Mouse (Mus musculus) neural tube, embryonic 15.5 days (tissue): ENCODE measurements around the gene Shmt2. TPM values are rescaled to one million over a fixed set of nuclear protein-coding genes. Genes with fewer than 3 reads are reported as not detected.

Source experiments
- ATAC-seq: fragments of 200-750 bp; cut with Nextera tagmentation; 2 replicates; pipeline ENCODE4 v1.8.0; 2017; ENCODE audit warnings: mild to moderate bottlenecking, moderate TSS enrichment, moderate library complexity; ENCODE audit not compliant: low FRiP score
- H3K27ac ChIP-seq: fragments of 300-500 bp; sonication (generic); replicated peaks from 2 replicates; pipeline ENCODE4 v1.5.1; 2015; ENCODE audit warnings: mild to moderate bottlenecking, inconsistent platforms
- H3K27me3 ChIP-seq: fragments of 300-500 bp; sonication (generic); replicated peaks from 2 replicates; pipeline ENCODE4 v1.6.1; 2015; ENCODE audit warnings: inconsistent platforms
- H3K36me3 ChIP-seq: fragments of 300-500 bp; sonication (generic); 2 replicates; pipeline ENCODE4 v1.6.1; 2015; ENCODE audit warnings: inconsistent platforms
- H3K4me1 ChIP-seq: fragments of 300-500 bp; sonication (generic); 2 replicates; pipeline ENCODE4 v1.6.1; 2015; ENCODE audit warnings: inconsistent platforms
- H3K4me2 ChIP-seq: fragments of 300-500 bp; sonication (generic); 2 replicates; pipeline ENCODE4 v1.6.1; 2015; ENCODE audit warnings: inconsistent platforms, mild to moderate bottlenecking, moderate library complexity
- H3K4me3 ChIP-seq: fragments of 300-500 bp; sonication (generic); replicated peaks from 2 replicates; pipeline ENCODE4 v1.5.1; 2015; ENCODE audit warnings: mild to moderate bottlenecking, inconsistent platforms
- H3K9ac ChIP-seq: fragments of 300-500 bp; sonication (generic); replicated peaks from 2 replicates; pipeline ENCODE4 v1.6.1; 2015; ENCODE audit warnings: mild to moderate bottlenecking, inconsistent platforms
- H3K9me3 ChIP-seq: fragments of 300-500 bp; sonication (generic); replicated peaks from 2 replicates; pipeline ENCODE4 v1.6.1; 2016; ENCODE audit warnings: inconsistent platforms
- WGBS: fragments of 180-500 bp; shearing (Covaris S2); methylation state at CpG from one replicate; pipeline ENCODE4 v1.1.7; 2015; ENCODE audit warnings: mixed read lengths; 5-methylcytosine and 5-hydroxymethylcytosine counted together
- polyA plus RNA-seq: library from polyadenylated mRNA; unstranded; fragments of >200 nt; fragmentation: Nextera tagmentation; extraction: Ambion mirVana; gene quantifications from 2 replicates; pipeline ENCODE4 v1.2.1, GENCODE M21; 2015

Shmt2 gene
- polyA plus RNA-seq, 1 experiment from 2014 or later = 50.4 TPM

DNA sequence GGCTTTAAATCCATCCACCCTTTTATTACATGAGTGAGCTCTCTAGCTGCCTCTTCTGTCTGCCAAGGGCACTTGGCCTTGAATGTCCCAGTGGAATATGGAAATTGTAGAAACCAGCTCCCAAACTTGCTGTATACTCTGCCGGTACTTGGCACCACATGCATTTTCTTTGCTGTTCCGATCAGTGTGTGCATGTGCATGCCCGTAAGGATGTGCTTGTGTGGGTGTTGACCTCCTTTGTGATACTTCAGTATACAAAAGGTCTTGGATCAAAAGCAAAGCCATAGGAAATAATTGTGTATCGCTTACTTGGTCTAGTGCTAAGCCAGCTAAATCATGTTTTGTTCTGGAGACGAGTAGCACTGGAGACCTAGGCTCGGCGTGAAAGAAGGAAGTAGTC lies 33.4 kb downstream of the Shmt2 start:
- Histone ChIP-seq H3K36me3 (peaks cover 66% of the 10 kb centered on the region), H3K9ac (0 out of 2 replicates have a peak overlapping the region, but pooled peaks have one; percentile 7)
- ATAC-seq = no peak

GRCm38 (mm10) chr10:127485235-127485634 lies 37.0 kb downstream of the Shmt2 start:
- Histone ChIP-seq H3K4me1 (peaks cover 23% of the 10 kb centered on the region), H3K4me2 (no peak overlapping the region), H3K4me3 (no peak overlapping the region), H3K27ac (no peak overlapping the region), H3K36me3 (peaks cover 66% of the 10 kb centered on the region), H3K9me3 (no peaks in the 10 kb centered on the region), H3K9ac (no peak overlapping the region), H3K27me3 (no peaks in the 10 kb centered on the region)
- 89% methylated on average over 10 of the region's 10 CpGs for WGBS
- no peak for ATAC-seq

More for the DNA sequence above, 33.4 kb downstream of the Shmt2 start:
- H3K4me1 ChIP-seq = peaks cover 33% of the 10 kb centered on the region
- 75% methylated on average over 7 of the region's 7 CpGs for WGBS
- no peaks in the 10 kb centered on the region for H3K27me3 ChIP-seq
- no peak overlapping the region for H3K4me2 ChIP-seq
- H3K27ac ChIP-seq = no peak overlapping the region; the same call in 1 of the 2 replicates
- no peak overlapping the region for H3K4me3 ChIP-seq
- H3K9me3 ChIP-seq = no peaks in the 10 kb centered on the region

DNA sequence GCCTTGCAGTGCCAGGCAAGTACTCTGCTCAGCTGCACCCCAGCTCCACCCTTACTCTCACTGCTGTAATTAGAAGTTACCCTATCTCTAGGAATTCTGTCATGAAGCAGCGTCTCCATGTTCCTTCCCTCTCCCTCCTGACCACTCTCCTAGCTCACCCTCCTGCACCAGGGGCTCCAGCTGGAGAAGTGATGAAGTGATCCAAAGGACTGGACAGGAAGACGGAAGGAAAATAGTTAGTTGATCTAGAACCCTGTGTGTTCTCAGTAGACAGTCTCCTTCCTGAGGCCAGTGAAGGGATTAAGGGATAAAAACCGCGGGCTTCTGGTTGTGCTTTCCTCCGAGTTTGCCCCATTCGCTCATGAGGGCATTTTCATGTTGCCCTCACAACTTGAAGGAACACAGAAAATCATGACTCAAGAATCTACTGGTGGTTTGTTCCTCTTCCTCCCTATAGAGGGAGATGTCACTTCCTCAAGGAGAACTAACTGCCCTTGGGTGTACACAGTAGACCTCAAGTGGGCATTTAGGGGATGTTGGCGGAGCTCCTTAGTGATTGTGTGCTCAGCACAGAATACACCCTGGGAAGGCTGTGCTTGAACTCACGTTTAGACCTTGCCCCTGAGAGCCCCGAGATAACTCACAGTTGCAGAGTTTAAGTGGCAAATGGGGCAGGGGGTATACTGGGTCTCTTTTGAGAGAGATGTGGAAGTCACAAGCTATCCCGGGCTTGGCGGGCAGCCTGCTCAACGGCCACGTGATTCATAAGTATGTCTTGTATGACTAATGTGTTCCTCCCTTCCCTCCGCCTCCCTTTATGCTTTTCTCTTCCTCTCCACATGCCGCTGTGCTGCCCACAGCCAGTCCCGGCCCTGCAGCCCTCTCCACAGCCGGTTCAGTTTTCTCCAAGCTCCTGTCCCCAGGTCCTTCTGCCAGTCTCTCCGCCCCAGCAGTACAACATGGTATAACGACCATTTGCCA lies 41.1 kb downstream of the Shmt2 start:
- no peaks in the 10 kb centered on the region for H3K9me3 ChIP-seq
- H3K4me3 ChIP-seq = no peak overlapping the region
- H3K27ac ChIP-seq = no peak overlapping the region
- ATAC-seq = no peak
- H3K36me3 ChIP-seq = peaks cover 55% of the 10 kb centered on the region
- no peak overlapping the region for H3K4me2 ChIP-seq
- no peak overlapping the region for H3K9ac ChIP-seq
- H3K4me1 ChIP-seq = no peaks in the 10 kb centered on the region
- 87% methylated on average over 19 of the region's 19 CpGs for WGBS
- no peaks in the 10 kb centered on the region for H3K27me3 ChIP-seq

GRCm38 (mm10) chr10:127479131-127479530 lies 43.1 kb downstream of the Shmt2 start:
- no peak overlapping the region for H3K4me2 ChIP-seq
- H3K9me3 ChIP-seq = no peaks in the 10 kb centered on the region
- WGBS = 95% methylated on average over 4 of the region's 4 CpGs
- no peaks in the 10 kb centered on the region for H3K4me1 ChIP-seq
- ATAC-seq = peak; percentile 38; the same call in 1 of the 2 replicates
- no peak overlapping the region for H3K9ac ChIP-seq
- H3K4me3 ChIP-seq = no peak overlapping the region
- H3K27me3 ChIP-seq = no peaks in the 10 kb centered on the region
- H3K27ac ChIP-seq = no peak overlapping the region
- peaks cover 46% of the 10 kb centered on the region for H3K36me3 ChIP-seq

DNA sequence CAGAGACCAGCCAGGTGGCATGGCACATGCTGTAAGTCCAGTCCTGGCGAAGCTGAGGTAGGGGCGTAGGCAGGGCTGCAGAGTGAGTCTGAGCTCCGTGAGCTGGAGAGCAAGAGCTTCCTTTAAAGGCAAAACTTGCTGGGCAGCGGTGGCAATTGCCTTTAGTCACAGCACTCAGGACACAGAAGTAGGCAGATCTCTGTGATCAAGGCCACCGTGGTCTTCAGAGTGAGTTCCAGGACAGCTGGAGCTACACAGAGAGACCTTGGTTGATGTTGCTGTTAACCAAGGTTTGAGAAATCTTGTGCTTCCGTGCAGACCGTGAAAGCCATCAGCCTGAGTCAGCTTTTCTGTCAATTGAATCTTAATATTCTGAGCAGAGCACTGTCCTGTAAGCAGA lies 44.9 kb downstream of the Shmt2 start:
- H3K4me3 ChIP-seq = no peak overlapping the region
- no peaks in the 10 kb centered on the region for H3K27me3 ChIP-seq
- H3K9ac ChIP-seq = no peak overlapping the region
- no peak overlapping the region for H3K27ac ChIP-seq
- H3K9me3 ChIP-seq = no peaks in the 10 kb centered on the region
- H3K4me1 ChIP-seq = no peaks in the 10 kb centered on the region
- peaks cover 46% of the 10 kb centered on the region for H3K36me3 ChIP-seq
- 87% methylated on average over 7 of the region's 7 CpGs for WGBS
- no peak for ATAC-seq
- H3K4me2 ChIP-seq = no peak overlapping the region

GRCm38 (mm10) chr10:127476541-127476940 lies 45.7 kb downstream of the Shmt2 start:
- ATAC-seq = no peak
- Histone ChIP-seq H3K4me3 (no peak overlapping the region), H3K27me3 (no peaks in the 10 kb centered on the region), H3K4me2 (no peak overlapping the region), H3K36me3 (peaks cover 48% of the 10 kb centered on the region), H3K4me1 (no peaks in the 10 kb centered on the region), H3K27ac (no peak overlapping the region), H3K9me3 (no peaks in the 10 kb centered on the region), H3K9ac (no peak overlapping the region)
- 77% methylated on average over 3 of the region's 3 CpGs for WGBS

DNA sequence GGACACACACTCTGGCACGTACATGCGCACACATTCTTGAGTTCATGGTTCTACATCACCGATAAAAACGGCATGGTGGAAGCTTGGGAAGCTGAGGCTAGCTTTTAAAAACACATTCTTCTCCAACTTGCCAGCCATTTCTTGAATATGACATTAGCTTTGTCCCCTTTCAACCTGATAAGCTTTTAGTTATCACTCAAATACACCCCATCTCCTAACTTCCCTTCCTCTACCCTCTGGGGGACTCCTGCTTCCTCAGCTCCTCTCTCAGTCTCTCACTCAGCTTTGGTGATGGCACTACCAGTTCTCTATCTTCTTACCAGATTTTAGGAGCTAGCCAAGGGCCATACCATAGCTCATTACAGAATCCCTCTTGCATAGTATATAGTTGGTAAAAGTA lies 47.1 kb downstream of the Shmt2 start:
- Histone ChIP-seq H3K9ac (no peak overlapping the region), H3K4me3 (no peak overlapping the region), H3K36me3 (peaks cover 42% of the 10 kb centered on the region), H3K9me3 (no peaks in the 10 kb centered on the region), H3K4me1 (no peaks in the 10 kb centered on the region), H3K4me2 (no peak overlapping the region), H3K27me3 (no peaks in the 10 kb centered on the region), H3K27ac (no peak overlapping the region)
- ATAC-seq = no peak
- WGBS = over 99% methylated on average over 4 of the region's 4 CpGs

DNA sequence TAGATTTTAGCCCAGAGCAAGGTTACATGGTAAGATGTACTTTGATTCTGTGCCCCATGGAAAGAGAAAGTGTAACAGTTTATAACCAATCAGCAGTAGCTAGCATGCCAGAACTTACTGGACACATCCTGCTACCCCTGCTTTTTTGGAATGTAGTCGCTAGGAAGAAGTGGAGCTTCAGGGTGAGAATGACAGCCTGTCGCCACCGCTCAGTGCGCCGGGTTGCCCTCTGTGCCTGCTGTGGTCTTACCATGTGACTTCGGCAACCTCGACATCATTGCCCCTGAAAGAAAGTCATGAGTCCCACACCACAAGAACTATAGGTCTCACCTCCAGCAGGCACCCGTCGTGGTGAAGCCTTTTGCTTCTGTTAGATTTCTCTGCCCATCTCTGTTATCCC lies 49.5 kb downstream of the Shmt2 start:
- Histone ChIP-seq H3K27me3 (no peaks in the 10 kb centered on the region), H3K4me2 (no peak overlapping the region), H3K4me1 (no peaks in the 10 kb centered on the region), H3K27ac (no peak overlapping the region), H3K9me3 (no peaks in the 10 kb centered on the region), H3K9ac (no peak overlapping the region), H3K36me3 (peaks cover 59% of the 10 kb centered on the region), H3K4me3 (no peak overlapping the region)
- 86% methylated on average over 9 of the region's 9 CpGs for WGBS
- ATAC-seq = no peak

DNA sequence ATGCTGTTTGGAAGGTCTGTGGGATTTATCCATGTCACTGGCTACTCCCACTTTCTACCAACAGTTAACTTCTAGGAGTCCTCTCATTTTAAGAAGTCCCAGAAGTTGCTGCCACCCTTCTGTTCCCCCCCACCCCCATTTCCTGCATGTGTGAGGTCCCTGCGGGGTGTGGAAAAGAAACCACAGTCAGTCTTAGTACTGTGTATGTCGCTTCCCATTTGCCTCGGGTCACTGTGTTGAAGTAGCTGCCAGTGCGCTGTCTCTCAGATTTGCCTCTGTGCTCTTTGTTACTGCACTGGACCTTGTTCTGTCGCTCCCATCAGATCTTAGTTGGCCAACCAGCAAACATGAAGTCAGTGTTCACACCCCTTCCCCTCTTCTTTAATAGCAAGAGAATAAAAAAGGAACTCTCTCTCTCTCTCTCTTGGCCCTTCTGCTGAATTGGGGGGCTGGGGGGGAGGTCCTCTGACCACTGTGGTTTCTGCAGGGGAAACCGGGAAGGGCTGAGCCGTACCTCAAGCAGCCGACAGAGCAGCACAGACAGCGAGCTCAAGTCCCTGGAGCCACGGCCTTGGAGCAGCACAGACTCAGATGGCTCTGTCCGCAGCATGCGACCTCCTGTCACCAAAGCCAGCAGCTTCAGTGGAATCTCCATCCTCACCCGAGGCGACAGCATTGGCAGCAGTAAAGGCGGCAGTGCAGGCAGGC lies 50.8 kb downstream of the Shmt2 start:
- H3K4me1 ChIP-seq = no peaks in the 10 kb centered on the region
- no peak overlapping the region for H3K4me3 ChIP-seq
- peaks cover 48% of the 10 kb centered on the region for H3K36me3 ChIP-seq
- no peak overlapping the region for H3K4me2 ChIP-seq
- no peak overlapping the region for H3K9ac ChIP-seq
- no peak for ATAC-seq
- H3K9me3 ChIP-seq = no peaks in the 10 kb centered on the region
- H3K27ac ChIP-seq = no peak overlapping the region
- H3K27me3 ChIP-seq = no peaks in the 10 kb centered on the region
- 82% methylated on average over 15 of the region's 15 CpGs for whole genome bisulfite sequencing

Other genes starting within 250 kb of the Shmt2 start
- 16.4 and 18.3 TPM in 2 replicates for gene Mbd6, start 233.4 kb downstream of the Shmt2 start, polyA plus RNA-seq
- 108 and 115 TPM in 2 replicates for gene Mars, start 210.7 kb downstream of the Shmt2 start, polyA plus RNA-seq
- 0.88 and 13.1 TPM in 2 replicates for gene Arhgap9, start 200.5 kb downstream of the Shmt2 start, polyA plus RNA-seq
- gene Gli1, start 180.5 kb downstream of the Shmt2 start, polyA plus RNA-seq = 1.8 and 2.7 TPM in 2 replicates
- gene Inhbe, start 168.0 kb downstream of the Shmt2 start, polyA plus RNA-seq = 0.03 TPM in 1 of 2 replicates, not detected in the other
- not detected in 2 replicates for gene Inhbc, start 152.0 kb downstream of the Shmt2 start, polyA plus RNA-seq
- 30.7 and 34.5 TPM in 2 replicates for gene R3hdm2, start 142.1 kb downstream of the Shmt2 start, polyA plus RNA-seq
- 1.9 and 2.9 TPM in 2 replicates for gene Stac3, start 20.8 kb downstream of the Shmt2 start, polyA plus RNA-seq
- gene Ndufa4l2, start 7.5 kb downstream of the Shmt2 start, polyA plus RNA-seq = 17.8 and 22.5 TPM in 2 replicates
- 80.4 and 102 TPM in 2 replicates for gene Nxph4, start 12.1 kb upstream of the Shmt2 start, polyA plus RNA-seq
- gene Lrp1, start 98.7 kb upstream of the Shmt2 start, polyA plus RNA-seq = 102 and 108 TPM in 2 replicates
- 5.0 and 11.5 TPM in 2 replicates for gene Stat6, start 120.5 kb upstream of the Shmt2 start, polyA plus RNA-seq
- 3.4 and 4.7 TPM in 2 replicates for gene Nemp1, start 144.5 kb upstream of the Shmt2 start, polyA plus RNA-seq
- gene Nab2, start 146.1 kb upstream of the Shmt2 start, polyA plus RNA-seq = 2.5 and 4.8 TPM in 2 replicates
- 1.2 and 2.1 TPM in 2 replicates for gene Myo1a, start 182.7 kb upstream of the Shmt2 start, polyA plus RNA-seq
- 0.56 and 0.75 TPM in 2 replicates for gene Tac2, start 202.0 kb upstream of the Shmt2 start, polyA plus RNA-seq
- 2.4 and 2.8 TPM in 2 replicates for gene Zbtb39, start 217.1 kb upstream of the Shmt2 start, polyA plus RNA-seq
- gene Gpr182, start 229.3 kb upstream of the Shmt2 start, polyA plus RNA-seq = 0.90 and 1.3 TPM in 2 replicates
- gene Rdh1, start 237.3 kb upstream of the Shmt2 start, polyA plus RNA-seq = not detected in 2 replicates
- not detected in 2 replicates for gene Rdh16f1, start 237.3 kb upstream of the Shmt2 start, polyA plus RNA-seq